Mouse (Mus musculus) megakaryocyte, embryonic 14.5 days (primary cell): ENCODE results near the gene Gna15. TPM values are rescaled to one million over a fixed set of nuclear protein-coding genes. Genes with fewer than 3 reads are reported as not detected.

Source experiments
- H3K27me3 ChIP-seq: replicated peaks from 2 replicates; pipeline ENCODE3; 2012; ENCODE audit warnings: inconsistent platforms
- H3K36me3 ChIP-seq: replicated peaks from 2 replicates; pipeline ENCODE3; 2012; ENCODE audit warnings: low read length, inconsistent platforms, mixed read lengths
- H3K4me1 ChIP-seq: 2 replicates; pipeline ENCODE4 v1.6.1; 2012; ENCODE audit warnings: inconsistent platforms
- H3K4me3 ChIP-seq: replicated peaks from 2 replicates; pipeline ENCODE3; 2012; ENCODE audit warnings: moderate library complexity, mild to moderate bottlenecking, inconsistent platforms
- H3K9me3 ChIP-seq: 2 replicates; pipeline ENCODE4 v1.6.1; 2012; ENCODE audit warnings: inconsistent platforms
- FLI1 ChIP-seq: IDR thresholded peaks from 2 replicates; pipeline ENCODE4 v1.6.1; 2012; ENCODE audit warnings: low read length, inconsistent platforms, mixed read lengths
- GATA1 ChIP-seq: IDR thresholded peaks from 3 replicates; pipeline ENCODE4 v1.6.1; 2012; ENCODE audit warnings: mixed read lengths, low read length, inconsistent platforms, borderline replicate concordance
- polyA plus RNA-seq: library from polyadenylated mRNA; stranded (reverse); fragments of >175 nt; gene quantifications from 2 replicates; pipeline ENCODE4 v1.2.3, GENCODE M21; 2012; ENCODE audit warnings: low replicate concordance; ENCODE audit not compliant: insufficient read depth

Gene Gna15
- polyA plus RNA-seq, 1 experiment: 31.7 TPM

GRCm38 (mm10) chr10:81556282-81556681, 32.3 kb upstream of the Gna15 start:
- TF ChIP-seq GATA1 (no peak), FLI1 (no peak)
- Histone ChIP-seq H3K9me3 (peaks cover 4% of the 10 kb centered on the region; the same call in 1 of the 2 replicates), H3K4me3 (no peak overlapping the region), H3K36me3 (peaks cover 3% of the 10 kb centered on the region), H3K4me1 (peaks cover 33% of the 10 kb centered on the region), H3K27me3 (no peaks in the 10 kb centered on the region)

GRCm38 (mm10) chr10:81553807-81554755, 30.1 kb upstream of the Gna15 start:
- peaks cover 4% of the 10 kb centered on the region; the same call in 1 of the 2 replicates for H3K9me3 ChIP-seq
- H3K27me3 ChIP-seq: no peaks in the 10 kb centered on the region
- no peak for TF ChIP-seq GATA1
- TF ChIP-seq FLI1: no peak
- H3K4me3 ChIP-seq: no peak overlapping the region
- no peaks in the 10 kb centered on the region for H3K36me3 ChIP-seq
- H3K4me1 ChIP-seq: peaks cover 44% of the 10 kb centered on the region

- H3K4me1 ChIP-seq: peaks cover 43% of the 10 kb centered on the region
- no peak overlapping the region for H3K4me3 ChIP-seq
- TF ChIP-seq FLI1: no peak
- no peak for TF ChIP-seq GATA1
- peaks cover 4% of the 10 kb centered on the region; the same call in 1 of the 2 replicates for H3K9me3 ChIP-seq
- H3K36me3 ChIP-seq: no peaks in the 10 kb centered on the region
- H3K27me3 ChIP-seq: no peaks in the 10 kb centered on the region
Observed at GRCm38 (mm10) chr10:81553232-81553631, 29.2 kb upstream of the Gna15 start.

- peaks cover 4% of the 10 kb centered on the region; the same call in 1 of the 2 replicates for H3K9me3 ChIP-seq
- TF ChIP-seq FLI1 (no peak), GATA1 (no peak)
- peaks cover 44% of the 10 kb centered on the region for H3K4me1 ChIP-seq
- H3K36me3 ChIP-seq: no peaks in the 10 kb centered on the region
- no peaks in the 10 kb centered on the region for H3K27me3 ChIP-seq
- H3K4me3 ChIP-seq: peak overlapping the region; percentile 83
Observed at GRCm38 (mm10) chr10:81551597-81552102, 27.6 kb upstream of the Gna15 start.

GRCm38 (mm10) chr10:81550257-81550656, 26.2 kb upstream of the Gna15 start:
- TF ChIP-seq GATA1 (no peak), FLI1 (no peak)
- H3K36me3 ChIP-seq: no peaks in the 10 kb centered on the region
- H3K9me3 ChIP-seq: peaks cover 4% of the 10 kb centered on the region; the same call in 1 of the 2 replicates
- peaks cover 58% of the 10 kb centered on the region for H3K4me1 ChIP-seq
- H3K27me3 ChIP-seq: no peaks in the 10 kb centered on the region
- H3K4me3 ChIP-seq: no peak overlapping the region

GRCm38 (mm10) chr10:81548944-81549343, 24.9 kb upstream of the Gna15 start:
- Histone ChIP-seq H3K27me3 (no peaks in the 10 kb centered on the region), H3K36me3 (no peaks in the 10 kb centered on the region), H3K4me1 (peaks cover 64% of the 10 kb centered on the region), H3K4me3 (no peak overlapping the region), H3K9me3 (peaks cover 4% of the 10 kb centered on the region; the same call in 1 of the 2 replicates)
- TF ChIP-seq GATA1 (no peak), FLI1 (no peak)

GRCm38 (mm10) chr10:81546788-81547571, 23.0 kb upstream of the Gna15 start:
- no peaks in the 10 kb centered on the region for H3K9me3 ChIP-seq
- peaks cover 79% of the 10 kb centered on the region for H3K4me1 ChIP-seq
- H3K36me3 ChIP-seq: peaks cover 14% of the 10 kb centered on the region
- TF ChIP-seq FLI1: no peak
- H3K27me3 ChIP-seq: no peaks in the 10 kb centered on the region
- peak overlapping the region; percentile 1 for H3K4me3 ChIP-seq

- Histone ChIP-seq H3K4me1 (peaks cover 79% of the 10 kb centered on the region), H3K4me3 (peak overlapping the region; percentile 38), H3K36me3 (peaks cover 20% of the 10 kb centered on the region), H3K9me3 (no peaks in the 10 kb centered on the region), H3K27me3 (no peaks in the 10 kb centered on the region)
- no peak for TF ChIP-seq GATA1
- no peak for TF ChIP-seq FLI1
Observed at GRCm38 (mm10) chr10:81546332-81546731, 22.3 kb upstream of the Gna15 start.

GRCm38 (mm10) chr10:81545161-81545747, 21.2 kb upstream of the Gna15 start, which contains the start of gene Gna11:
Gene Gna11 (minus strand): TSS chr10:81545190.
- Histone ChIP-seq H3K27me3 (no peaks in the 10 kb centered on the region), H3K4me3 (peak within 1 kb of the TSS; percentile 98), H3K36me3 (peaks cover 29% of the 10 kb centered on the region), H3K9me3 (no peaks in the 10 kb centered on the region), H3K4me1 (peaks cover 77% of the 10 kb centered on the region)
- TF ChIP-seq GATA1: no peak
- no peak for TF ChIP-seq FLI1
